Comparison of ENCODE assay signal across 32 mouse cellular contexts in genomic region chr6:145667654-145668053, GRCm38 (mm10). TPM values are rescaled to one million over a fixed set of nuclear protein-coding genes. Genes with fewer than 3 reads are reported as not detected.
DNase-seq lines count a peak whose midpoint lies in the region; ATAC-seq and TF ChIP-seq lines count a peak whose summit lies in the region.
"Had no signal": no experiment of that assay in that cellular context is flagged by ENCODE, and none has a peak within 500 bp of the region (broad histone marks: within the 10 kb centered on the region; RNA-seq: fewer than 3 reads in every experiment).

No protein-coding gene starts in this region.

- H3K36me3 ChIP-seq in lung, postnatal 0 days (ENCODE audit: insufficient read depth, low read length), result no peaks in the 10 kb centered on the region
- H3K36me3 ChIP-seq in midbrain, embryonic 16.5 days (ENCODE audit: control insufficient read depth, insufficient read depth, low read length), result no peaks in the 10 kb centered on the region
- H3K36me3 ChIP-seq: embryonic facial prominence, embryonic 10.5 days; embryonic facial prominence, embryonic 15.5 days; hindbrain, embryonic 12.5 days; intestine, embryonic 15.5 days; limb, embryonic 10.5 days; limb, embryonic 15.5 days; neural tube, embryonic 12.5 days had no signal

- ATAC-seq in lung, postnatal 0 days, result peak; percentile 68
- no peak for ATAC-seq in megakaryocyte progenitor cell, adult 5-6 weeks (replicated peaks; ENCODE audit: poor library complexity)
- ATAC-seq in midbrain, embryonic 16.5 days, result no peak
- ATAC-seq: forebrain, embryonic 13.5 days; hindbrain, postnatal 0 days; intestine, embryonic 15.5 days had no signal

- TF ChIP-seq EP300 in lung, postnatal 0 days (IDR thresholded peaks at IDR 0.05), result no peak

- intact Hi-C loops in heart, postnatal 10 days (cut with DNase I), result no loop called here
- intact Hi-C loops in heart, postnatal 36 days (cut with DNase I), result no loop called here

- WGBS in lung, postnatal 0 days, result 30% methylated on average over 3 of the region's 3 CpGs
- WGBS in midbrain, embryonic 16.5 days, result 82% methylated on average over 3 of the region's 3 CpGs

- no peak overlapping the region for H3K4me3 ChIP-seq in lung, postnatal 0 days (ENCODE audit: low read depth, low read length)
- H3K4me3 ChIP-seq in midbrain, embryonic 16.5 days (ENCODE audit: low read depth, low read length), result no peak overlapping the region
- H3K4me3 ChIP-seq: embryonic facial prominence, embryonic 10.5 days; embryonic facial prominence, embryonic 15.5 days; forebrain, embryonic 13.5 days; hindbrain, embryonic 12.5 days; intestine, embryonic 15.5 days; limb, embryonic 10.5 days; limb, embryonic 15.5 days; neural tube, embryonic 12.5 days had no signal

- TF ChIP-seq CTCF in lung, postnatal 0 days (IDR thresholded peaks at IDR 0.05), result no peak

- no peak overlapping the region for H3K27ac ChIP-seq in lung, postnatal 0 days (ENCODE audit: low read length)
- H3K27ac ChIP-seq in midbrain, embryonic 16.5 days (ENCODE audit: low read length), result no peak overlapping the region
- H3K27ac ChIP-seq: embryonic facial prominence, embryonic 10.5 days; embryonic facial prominence, embryonic 15.5 days; forebrain, embryonic 13.5 days; hindbrain, embryonic 12.5 days; hindbrain, postnatal 0 days; intestine, embryonic 15.5 days; limb, embryonic 10.5 days; limb, embryonic 15.5 days; liver, embryonic 14.5 days; macrophage; neural tube, embryonic 12.5 days had no signal

- H3K27me3 ChIP-seq in lung, postnatal 0 days (replicated peaks; ENCODE audit: insufficient read depth, low read length), result no peaks in the 10 kb centered on the region
- no peaks in the 10 kb centered on the region for H3K27me3 ChIP-seq in midbrain, embryonic 16.5 days (ENCODE audit: control insufficient read depth, insufficient read depth, low read depth, low read length)
- H3K27me3 ChIP-seq: CH12.LX; embryonic facial prominence, embryonic 15.5 days; hindbrain, embryonic 12.5 days; intestine, embryonic 15.5 days; limb, embryonic 15.5 days; neural tube, embryonic 12.5 days had no signal

- peak; percentile 38 to 47 for DNase-seq in heart, postnatal 10 days
- no peak for DNase-seq in heart, postnatal 36 days
- peak; percentile 29 for DNase-seq in heart, postnatal 4 days
- peak; percentile 33 for DNase-seq in lung, postnatal 0 days (ENCODE audit: low spot score)
- peak; percentile 32 to 45 for DNase-seq in lung, postnatal 4 days
- DNase-seq: adrenal gland, adult 8-10 months; cerebellum, adult 2 months; cerebellum, postnatal 14 days; gastrocnemius, postnatal 25 days; layer of hippocampus, postnatal 36 days; midbrain, embryonic 14.5 days; thymus, adult 2 months; thymus, postnatal 36 days had no signal

- no peak overlapping the region for H3K9ac ChIP-seq in lung, postnatal 0 days (replicated peaks; ENCODE audit: low read depth)
- H3K9ac ChIP-seq in midbrain, embryonic 16.5 days (ENCODE audit: low read depth, low read length), result no peak overlapping the region
- H3K9ac ChIP-seq: embryonic facial prominence, embryonic 15.5 days; forebrain, embryonic 13.5 days; hindbrain, embryonic 12.5 days; intestine, embryonic 15.5 days; limb, embryonic 15.5 days; liver, embryonic 14.5 days; neural tube, embryonic 12.5 days had no signal

- no peaks in the 10 kb centered on the region; the same call in 1 of the 2 replicates for H3K9me3 ChIP-seq in lung, postnatal 0 days (ENCODE audit: low read length)
- H3K9me3 ChIP-seq in midbrain, embryonic 16.5 days (replicated peaks; ENCODE audit: control insufficient read depth, low read length, poor library complexity, severe bottlenecking), result no peaks in the 10 kb centered on the region
- H3K9me3 ChIP-seq: embryonic facial prominence, embryonic 15.5 days; forebrain, embryonic 13.5 days; hindbrain, embryonic 12.5 days; intestine, embryonic 15.5 days; limb, embryonic 10.5 days; limb, embryonic 15.5 days; neural tube, embryonic 12.5 days had no signal

- H3K4me1 ChIP-seq in lung, postnatal 0 days (ENCODE audit: insufficient read depth, low read depth, low read length), result no peaks in the 10 kb centered on the region
- peaks cover 3% of the 10 kb centered on the region; the same call in 1 of the 2 replicates for H3K4me1 ChIP-seq in midbrain, embryonic 16.5 days (ENCODE audit: control insufficient read depth, insufficient read depth, low read length)
- H3K4me1 ChIP-seq: intestine, embryonic 15.5 days; limb, embryonic 15.5 days had no signal

- H3K4me2 ChIP-seq in lung, postnatal 0 days (replicated peaks; ENCODE audit: low read depth, low read length), result no peak overlapping the region
- H3K4me2 ChIP-seq in midbrain, embryonic 16.5 days (ENCODE audit: low read length), result no peak overlapping the region
- H3K4me2 ChIP-seq: embryonic facial prominence, embryonic 15.5 days; forebrain, embryonic 13.5 days; hindbrain, embryonic 12.5 days; intestine, embryonic 15.5 days; limb, embryonic 15.5 days; neural tube, embryonic 12.5 days had no signal

RNA-seq across cellular contexts. Expression of gene Tuba3b, which starts 52.1 kb away (rescaled TPM):
- total RNA-seq in heart, postnatal 10 days (2021), result under 1 TPM; 0.27 to 0.38 TPM
- under 1 TPM in 1 of 2 experiments, not detected in 1; 0.38 TPM for total RNA-seq in heart, postnatal 36 days (2021)
- total RNA-seq in heart, postnatal 4 days (2021), result under 1 TPM; 0.50 to 0.59 TPM
- not detected in 2 replicates for polyA plus RNA-seq in lung, postnatal 0 days (2015; fragmentation: Nextera tagmentation; extraction: Ambion mirVana)
- total RNA-seq in megakaryocyte progenitor cell, adult 5-6 weeks (2015), result not detected in 2 replicates
- not detected in 2 replicates for total RNA-seq in megakaryocyte progenitor cell, adult 5-6 weeks (2017)
- polyA plus RNA-seq in midbrain, embryonic 16.5 days (2015; fragmentation: Nextera tagmentation; extraction: Ambion mirVana), result not detected in 2 replicates
- total RNA-seq: adrenal gland, postnatal 4 days; CH12.LX; gastrocnemius, postnatal 25 days; hindbrain, postnatal 0 days; layer of hippocampus, postnatal 36 days had no signal
- polyA plus RNA-seq: cerebellum, adult 2 months; cortical plate, adult 2 months; embryonic facial prominence, embryonic 10.5 days; embryonic facial prominence, embryonic 15.5 days; forebrain, embryonic 13.5 days; hindbrain, embryonic 12.5 days; hindbrain, postnatal 0 days; intestine, embryonic 15.5 days; large intestine, adult 2 months; limb, embryonic 10.5 days; limb, embryonic 15.5 days; liver, embryonic 14.5 days; macrophage; midbrain, embryonic 14.5 days; neural tube, embryonic 12.5 days had no signal

RNA-seq across cellular contexts. Expression of gene Lmntd1, which starts 53.5 kb away (rescaled TPM):
- 1 to 10 TPM; 1.5 TPM for total RNA-seq in heart, postnatal 10 days (2021)
- 1 to 10 TPM; 1.2 to 2.5 TPM for total RNA-seq in heart, postnatal 36 days (2021)
- total RNA-seq in heart, postnatal 4 days (2021), result 1 to 10 TPM; 2.8 to 3.1 TPM
- polyA plus RNA-seq in lung, postnatal 0 days (2015; fragmentation: Nextera tagmentation; extraction: Ambion mirVana), result 0.74 and 0.81 TPM in 2 replicates
- not detected in 2 replicates for total RNA-seq in megakaryocyte progenitor cell, adult 5-6 weeks (2015)
- not detected in 2 replicates for total RNA-seq in megakaryocyte progenitor cell, adult 5-6 weeks (2017)
- 1.3 and 1.5 TPM in 2 replicates for polyA plus RNA-seq in midbrain, embryonic 16.5 days (2015; fragmentation: Nextera tagmentation; extraction: Ambion mirVana)
- total RNA-seq: ES-E14 had no signal
- polyA plus RNA-seq: C2C12, macrophage had no signal

Comparison
In these comparisons a context has a peak if more than half of its experiments do, and no peak if none do; other contexts are left out.
1. DNase-seq: peak in heart, postnatal 10 days (2 of 2), heart, postnatal 4 days (single experiment), lung, postnatal 0 days (single experiment) and lung, postnatal 4 days (2 of 2); none in heart, postnatal 36 days (0 of 2).